Mouse (Mus musculus) liver, postnatal 0 days (tissue): ENCODE data around the gene Tns2. TPM values are rescaled to one million over a fixed set of nuclear protein-coding genes. Genes with fewer than 3 reads are reported as not detected.
"Not testable (repeated sequence)": the region's sequence is repeated elsewhere in the genome, so short reads cannot be mapped to it uniquely, and the experiment has no call there.

Experiments
- ATAC-seq: fragments of 200-750 bp; cut with Nextera tagmentation; 2 replicates; pipeline ENCODE4 v1.8.0; 2017; ENCODE audit warnings: mild to moderate bottlenecking, moderate library complexity
- DNase-seq: peaks from one replicate; pipeline ENCODE4 v3.0.0-alpha.2; 2016
- H3K27ac ChIP-seq: fragments of 300-500 bp; sonication (generic); 2 replicates; pipeline ENCODE4 v1.5.1; 2014; ENCODE audit warnings: antibody characterized with exemption, moderate library complexity, mild to moderate bottlenecking, low read depth
- H3K27me3 ChIP-seq: fragments of 300-500 bp; sonication (generic); 2 replicates; pipeline ENCODE4 v1.6.1; 2014; ENCODE audit warnings: low read length, control low read depth, mixed read lengths; ENCODE audit not compliant: insufficient read depth
- H3K36me3 ChIP-seq: fragments of 300-500 bp; sonication (generic); replicated peaks from 2 replicates; pipeline ENCODE4 v1.6.1; 2014; ENCODE audit warnings: mild to moderate bottlenecking, control low read depth, low read length, moderate library complexity, mixed read lengths; ENCODE audit not compliant: insufficient read depth
- H3K4me1 ChIP-seq: fragments of 300-500 bp; sonication (generic); 2 replicates; pipeline ENCODE4 v1.6.1; 2014; ENCODE audit warnings: antibody characterized with exemption, mild to moderate bottlenecking, control low read depth; ENCODE audit not compliant: insufficient read depth
- H3K4me2 ChIP-seq: fragments of 300-500 bp; sonication (generic); 2 replicates; pipeline ENCODE4 v1.6.1; 2014; ENCODE audit warnings: low read depth, mild to moderate bottlenecking, low read length, moderate library complexity, mixed read lengths
- H3K4me3 ChIP-seq: fragments of 300-500 bp; sonication (generic); 2 replicates; pipeline ENCODE4 v1.5.1; 2014; ENCODE audit warnings: low read depth, low read length
- H3K9ac ChIP-seq: fragments of 300-500 bp; sonication (generic); replicated peaks from 2 replicates; pipeline ENCODE4 v1.6.1; 2014; ENCODE audit warnings: mild to moderate bottlenecking, moderate library complexity
- H3K9me3 ChIP-seq: fragments of 300-500 bp; sonication (generic); 2 replicates; pipeline ENCODE4 v1.6.1; 2016; ENCODE audit warnings: mild to moderate bottlenecking, control low read depth, low read length, mixed read lengths
- CTCF ChIP-seq: sonication (generic); IDR thresholded peaks from 2 replicates; pipeline ENCODE4 v1.5.1; 2016; ENCODE audit warnings: antibody characterized with exemption, low read depth
- EP300 ChIP-seq: IDR thresholded peaks from 2 replicates; pipeline ENCODE4 v1.6.1; 2016; ENCODE audit warnings: antibody characterized with exemption, low read depth, mild to moderate bottlenecking
- WGBS: fragments of 180-500 bp; shearing (Covaris S2); extraction: QIAGEN DNeasy Blood & Tissue Kit; methylation state at CpG from one replicate; pipeline ENCODE4 v1.1.7; 2014; ENCODE audit not compliant: insufficient replicate concordance; 5-methylcytosine and 5-hydroxymethylcytosine counted together
- polyA plus RNA-seq: library from polyadenylated mRNA; unstranded; fragments of >200 nt; fragmentation: Nextera tagmentation; extraction: Ambion mirVana; gene quantifications from 2 replicates; pipeline ENCODE4 v1.2.1, GENCODE M21; 2015

Gene Tns2
- polyA plus RNA-seq, 1 experiment from 2014 or later, result 9.2 TPM

GRCm38 (mm10) chr15:102147674-102148402, 47.6 kb downstream of the Tns2 start:
- H3K4me1 ChIP-seq, result peaks cover 22% of the 10 kb centered on the region
- no peaks in the 10 kb centered on the region for H3K36me3 ChIP-seq
- WGBS, result 53% methylated on average over 16 of the region's 16 CpGs
- H3K27ac ChIP-seq, result no peak overlapping the region
- ATAC-seq (no peak), DNase-seq (no peak)
- H3K4me3 ChIP-seq, result no peak overlapping the region
- H3K9me3 ChIP-seq, result no peaks in the 10 kb centered on the region
- 0 out of 2 replicates have a peak overlapping the region, but pooled peaks have one; percentile 7 for H3K9ac ChIP-seq
- no peak overlapping the region for H3K4me2 ChIP-seq
- TF ChIP-seq EP300 (no peak), CTCF (no peak)
- peaks cover 24% of the 10 kb centered on the region; the same call in 1 of the 2 replicates for H3K27me3 ChIP-seq

GRCm38 (mm10) chr15:102149561-102149960, 49.3 kb downstream of the Tns2 start:
- H3K27ac ChIP-seq, result peak overlapping the region; percentile 96
- no peak overlapping the region for H3K4me3 ChIP-seq
- peaks cover 9% of the 10 kb centered on the region; the same call in 1 of the 2 replicates for H3K27me3 ChIP-seq
- 0 out of 2 replicates have a peak, but pooled peaks cover 3% of the 10 kb centered on the region for H3K36me3 ChIP-seq
- ATAC-seq (peak; percentile 41), DNase-seq (peak; percentile 44)
- H3K4me2 ChIP-seq, result peak overlapping the region; percentile 74
- 64% methylated on average over 4 of the region's 4 CpGs for WGBS
- no peaks in the 10 kb centered on the region for H3K9me3 ChIP-seq
- TF ChIP-seq EP300 (no peak), CTCF (no peak)
- H3K4me1 ChIP-seq, result peaks cover 22% of the 10 kb centered on the region
- no peak overlapping the region for H3K9ac ChIP-seq

GRCm38 (mm10) chr15:102150301-102151135, 50.3 kb downstream of the Tns2 start, which contains the start of gene Soat2:
Gene Soat2 (plus strand): TSS chr15:102150526.
- peak within 1 kb of the TSS; percentile 96 for H3K27ac ChIP-seq
- H3K27me3 ChIP-seq, result no peaks in the 10 kb centered on the region
- H3K9ac ChIP-seq, result peak within 1 kb of the TSS; percentile 70
- peak; percentile 77 for ATAC-seq
- H3K36me3 ChIP-seq, result 0 out of 2 replicates have a peak, but pooled peaks cover 7% of the 10 kb centered on the region
- peak; percentile 66 for TF ChIP-seq EP300
- no peak for TF ChIP-seq CTCF
- peaks cover 22% of the 10 kb centered on the region for H3K4me1 ChIP-seq
- peak within 1 kb of the TSS; percentile 74 for H3K4me2 ChIP-seq
- DNase-seq, result peak; percentile 76
- WGBS, result 9% methylated on average over 20 of the region's 20 CpGs
- no peaks in the 10 kb centered on the region for H3K9me3 ChIP-seq
- H3K4me3 ChIP-seq, result peak within 1 kb of the TSS; percentile 28

- no peak for TF ChIP-seq EP300
- TF ChIP-seq CTCF, result no peak
- Histone ChIP-seq H3K36me3 (0 out of 2 replicates have a peak, but pooled peaks cover 7% of the 10 kb centered on the region), H3K27ac (no peak overlapping the region), H3K9me3 (no peaks in the 10 kb centered on the region), H3K27me3 (no peaks in the 10 kb centered on the region), H3K4me3 (no peak overlapping the region), H3K4me1 (peaks cover 22% of the 10 kb centered on the region), H3K9ac (no peak overlapping the region), H3K4me2 (no peak overlapping the region)
- WGBS, result 44% methylated on average over 4 of the region's 4 CpGs
- no peak for ATAC-seq
- DNase-seq, result no peak
Observed at GRCm38 (mm10) chr15:102152646-102153045, 52.4 kb downstream of the Tns2 start.

- TF ChIP-seq CTCF, result 0 out of 2 replicates have a peak, but pooled peaks have one; percentile 24
- H3K9me3 ChIP-seq, H3K4me2 ChIP-seq, H3K27ac ChIP-seq, H3K4me1 ChIP-seq, DNase-seq, H3K4me3 ChIP-seq, H3K36me3 ChIP-seq, H3K9ac ChIP-seq, ATAC-seq, H3K27me3 ChIP-seq: not testable (repeated sequence)
- 82% methylated on average over 6 of the region's 6 CpGs for WGBS
Observed at GRCm38 (mm10) chr15:102155006-102155405, 54.8 kb downstream of the Tns2 start.

GRCm38 (mm10) chr15:102156836-102157235, 56.6 kb downstream of the Tns2 start:
- DNase-seq (no peak), ATAC-seq (no peak)
- Histone ChIP-seq H3K4me1 (no peaks in the 10 kb centered on the region), H3K36me3 (0 out of 2 replicates have a peak, but pooled peaks cover 7% of the 10 kb centered on the region), H3K9ac (no peak overlapping the region), H3K4me2 (no peak overlapping the region), H3K27ac (no peak overlapping the region), H3K4me3 (no peak overlapping the region), H3K9me3 (no peaks in the 10 kb centered on the region), H3K27me3 (no peaks in the 10 kb centered on the region)
- no peak for TF ChIP-seq CTCF
- TF ChIP-seq EP300, result no peak
- 62% methylated on average over 20 of the region's 20 CpGs for WGBS
